Mouse (Mus musculus) midbrain, postnatal 0 days (tissue): ENCODE results near the gene Sptb. TPM values are rescaled to one million over a fixed set of nuclear protein-coding genes. Genes with fewer than 3 reads are reported as not detected.

ENCODE experiments used
- ATAC-seq: fragments of 200-750 bp; cut with Nextera tagmentation; 2 replicates; pipeline ENCODE4 v1.8.0; 2017; ENCODE audit warnings: moderate number of reproducible peaks, mild to moderate bottlenecking, moderate TSS enrichment, moderate library complexity; ENCODE audit not compliant: low FRiP score
- DNase-seq: peaks from one replicate; pipeline ENCODE4 v3.0.0-alpha.2; 2015; ENCODE audit warnings: low spot score
- H3K27ac ChIP-seq: fragments of 300-500 bp; sonication (generic); 2 replicates; pipeline ENCODE4 v1.5.1; 2014; ENCODE audit warnings: low read depth, mild to moderate bottlenecking, low read length, mixed read lengths
- H3K27me3 ChIP-seq: fragments of 300-500 bp; sonication (generic); 2 replicates; pipeline ENCODE4 v1.6.1; 2014; ENCODE audit warnings: low read length, control low read depth, mixed read lengths; ENCODE audit not compliant: insufficient read depth
- H3K36me3 ChIP-seq: fragments of 300-500 bp; sonication (generic); 2 replicates; pipeline ENCODE4 v1.6.1; 2014; ENCODE audit warnings: low read length, control low read depth, mixed read lengths; ENCODE audit not compliant: insufficient read depth
- H3K4me1 ChIP-seq: fragments of 300-500 bp; sonication (generic); 2 replicates; pipeline ENCODE4 v1.6.1; 2014; ENCODE audit warnings: mild to moderate bottlenecking, control low read depth, antibody characterized with exemption, low read length, mixed read lengths; ENCODE audit not compliant: insufficient read depth
- H3K4me2 ChIP-seq: fragments of 300-500 bp; sonication (generic); 2 replicates; pipeline ENCODE4 v1.6.1; 2014; ENCODE audit warnings: low read depth, mild to moderate bottlenecking, low read length, mixed read lengths; ENCODE audit not compliant: poor library complexity, severe bottlenecking
- H3K4me3 ChIP-seq: fragments of 300-500 bp; sonication (generic); 2 replicates; pipeline ENCODE4 v1.5.1; 2014; ENCODE audit warnings: low read depth, mild to moderate bottlenecking, low read length, moderate library complexity
- H3K9ac ChIP-seq: fragments of 300-500 bp; sonication (generic); replicated peaks from 2 replicates; pipeline ENCODE4 v1.6.1; 2014; ENCODE audit warnings: mild to moderate bottlenecking, low read length, moderate library complexity, mixed read lengths; ENCODE audit not compliant: poor library complexity, severe bottlenecking
- H3K9me3 ChIP-seq: fragments of 300-500 bp; sonication (generic); 2 replicates; pipeline ENCODE4 v1.6.1; 2016; ENCODE audit warnings: low read length, control low read depth
- CTCF ChIP-seq: IDR thresholded peaks from 2 replicates; pipeline ENCODE4 v1.5.1; 2016; ENCODE audit warnings: antibody characterized with exemption, mild to moderate bottlenecking
- WGBS: fragments of 180-500 bp; shearing (Covaris S2); extraction: QIAGEN DNeasy Blood & Tissue Kit; methylation state at CpG from one replicate; pipeline ENCODE4 v1.1.7; 2014; 5-methylcytosine and 5-hydroxymethylcytosine counted together
- polyA plus RNA-seq: library from polyadenylated mRNA; unstranded; fragments of >200 nt; fragmentation: Nextera tagmentation; extraction: Ambion mirVana; gene quantifications from 2 replicates; pipeline ENCODE4 v1.2.1, GENCODE M21; 2015
- total RNA-seq: library from RNA; depleted of rRNA; stranded (reverse); fragments of >200 nt; gene quantifications from 2 replicates; pipeline ENCODE4 v1.2.3, GENCODE M21; 2014

Sptb gene
- total and polyA plus RNA-seq, 2 experiments from 2014 or later = 4.8 to 32.8 TPM

DNA sequence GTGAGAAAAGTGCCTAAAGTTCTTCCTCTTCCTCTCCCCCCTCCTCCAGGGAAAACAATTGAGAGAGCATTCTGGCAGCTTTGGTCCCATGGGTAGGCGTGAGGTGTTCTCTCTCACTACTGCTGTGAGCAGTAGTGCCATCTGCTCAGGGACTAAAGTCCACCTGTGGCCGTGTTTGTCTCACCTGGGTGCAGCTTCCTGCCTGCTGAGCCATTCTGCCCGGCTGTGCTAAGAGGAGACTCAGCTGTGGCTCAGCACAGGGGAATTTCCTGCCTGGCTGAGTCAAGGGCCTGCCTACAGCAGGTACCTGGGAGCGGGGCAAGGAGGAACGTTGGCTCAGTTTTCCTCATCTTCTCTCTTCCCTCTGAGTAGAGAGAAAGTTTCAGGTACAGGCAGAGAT is 152.1 kb downstream of the Sptb start:
- H3K27me3 ChIP-seq = no peaks in the 10 kb centered on the region
- ATAC-seq (no peak), DNase-seq (no peak)
- H3K4me1 ChIP-seq = 0 out of 2 replicates have a peak, but pooled peaks cover 4% of the 10 kb centered on the region
- no peak for TF ChIP-seq CTCF
- no peaks in the 10 kb centered on the region for H3K9me3 ChIP-seq
- H3K4me3 ChIP-seq = no peak overlapping the region
- no peaks in the 10 kb centered on the region for H3K36me3 ChIP-seq
- H3K27ac ChIP-seq = no peak overlapping the region
- no peak overlapping the region for H3K9ac ChIP-seq
- H3K4me2 ChIP-seq = no peak overlapping the region
- WGBS = 74% methylated on average over 5 of the region's 5 CpGs

DNA sequence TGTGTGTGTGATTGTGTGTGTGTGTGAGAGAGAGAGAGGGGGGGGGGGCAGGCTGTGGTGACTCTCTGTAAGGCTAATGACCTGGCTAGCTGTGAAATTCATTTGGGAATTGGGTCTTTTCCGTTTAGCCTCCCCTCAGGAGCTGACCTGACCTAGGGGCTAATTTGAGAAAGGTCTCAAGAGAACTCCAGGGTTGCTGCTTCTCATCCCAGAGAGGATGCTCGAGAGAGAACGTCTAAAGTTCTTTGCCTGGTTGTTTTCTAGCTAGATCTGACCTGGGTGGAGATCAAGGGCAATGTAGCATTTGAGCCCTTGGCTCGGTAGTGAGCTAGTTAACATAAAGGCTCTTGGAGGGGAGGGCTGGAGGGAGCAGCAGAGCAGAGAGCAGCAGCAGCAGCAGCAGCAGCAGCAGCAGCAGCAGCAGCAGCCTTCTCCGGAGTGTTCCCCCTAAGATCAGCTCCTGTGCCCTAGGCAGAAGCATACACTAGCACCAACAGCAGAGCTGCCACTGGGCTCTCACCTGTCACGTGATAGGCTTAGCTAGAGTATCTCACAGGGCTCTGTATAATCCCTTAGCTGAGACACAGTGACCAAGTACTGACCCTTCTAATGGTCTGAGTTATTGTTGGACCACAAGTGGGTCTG is 153.5 kb downstream of the Sptb start:
- no peak for DNase-seq
- ATAC-seq = no peak

DNA sequence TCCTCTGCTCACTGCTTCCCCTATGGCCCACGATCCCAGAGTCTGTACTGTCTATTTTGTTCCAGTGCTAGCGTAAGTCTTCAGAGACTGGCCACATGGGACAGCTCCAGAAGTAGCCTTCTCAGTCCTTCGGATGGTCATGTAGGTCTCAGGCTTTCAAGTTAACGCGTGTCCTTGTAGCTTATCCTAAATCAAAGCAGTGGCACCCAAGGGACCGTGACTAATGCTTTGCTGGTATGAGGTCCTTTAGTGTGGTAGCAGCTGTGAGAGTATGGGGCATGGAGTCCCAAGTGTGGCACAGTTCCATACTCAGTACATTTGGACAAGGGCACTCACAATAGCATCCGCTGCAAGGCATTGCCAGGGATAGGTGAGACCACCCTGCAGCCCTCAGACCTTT is 154.2 kb downstream of the Sptb start:
- 66% methylated on average over 7 of the region's 7 CpGs for WGBS
- 0 out of 2 replicates have a peak, but pooled peaks cover 4% of the 10 kb centered on the region for H3K4me1 ChIP-seq
- H3K9ac ChIP-seq = no peak overlapping the region
- no peak overlapping the region for H3K27ac ChIP-seq
- H3K36me3 ChIP-seq = no peaks in the 10 kb centered on the region
- H3K27me3 ChIP-seq = no peaks in the 10 kb centered on the region
- no peak overlapping the region for H3K4me3 ChIP-seq
- ATAC-seq (no peak), DNase-seq (no peak)
- H3K4me2 ChIP-seq = no peak overlapping the region
- no peaks in the 10 kb centered on the region for H3K9me3 ChIP-seq
- TF ChIP-seq CTCF = no peak

More for the DNA sequence above, 153.5 kb downstream of the Sptb start:
- Histone ChIP-seq H3K4me1 (0 out of 2 replicates have a peak, but pooled peaks cover 4% of the 10 kb centered on the region), H3K4me2 (no peak overlapping the region), H3K36me3 (no peaks in the 10 kb centered on the region), H3K4me3 (no peak overlapping the region), H3K27me3 (no peaks in the 10 kb centered on the region), H3K9ac (no peak overlapping the region), H3K27ac (no peak overlapping the region), H3K9me3 (no peaks in the 10 kb centered on the region)
- WGBS = 20% methylated on average over 6 of the region's 6 CpGs
- TF ChIP-seq CTCF = no peak

DNA sequence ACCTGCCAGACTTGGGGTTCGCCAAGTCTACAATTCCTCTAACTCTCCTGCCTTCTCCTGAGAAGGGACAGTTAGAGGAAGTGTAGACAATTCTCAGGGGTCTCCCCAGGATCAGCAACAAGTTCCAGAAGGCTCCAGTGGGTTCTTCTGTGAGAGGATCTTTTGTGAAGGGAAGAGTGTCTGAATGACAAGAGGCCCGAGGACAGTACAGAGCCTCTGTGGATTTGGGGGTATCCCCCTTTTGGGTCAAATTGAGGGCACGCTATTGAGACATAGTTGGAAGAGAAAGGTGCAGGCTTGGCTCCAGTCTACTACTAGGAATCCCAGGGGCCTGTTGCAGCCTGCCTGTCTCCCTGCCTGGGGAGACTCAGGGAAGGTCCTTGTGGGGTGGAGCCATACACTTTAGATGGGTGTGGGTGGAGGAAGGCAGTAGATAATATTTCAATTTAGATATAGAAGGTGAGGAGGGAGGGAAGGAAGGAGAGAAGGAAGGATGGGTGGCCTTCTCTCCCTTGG is 155.4 kb downstream of the Sptb start:
- Histone ChIP-seq H3K4me1 (0 out of 2 replicates have a peak, but pooled peaks cover 4% of the 10 kb centered on the region), H3K9me3 (no peaks in the 10 kb centered on the region), H3K36me3 (no peaks in the 10 kb centered on the region), H3K27me3 (no peaks in the 10 kb centered on the region), H3K4me3 (no peak overlapping the region), H3K9ac (no peak overlapping the region), H3K4me2 (no peak overlapping the region), H3K27ac (no peak overlapping the region)
- 95% methylated on average over 3 of the region's 3 CpGs for WGBS
- ATAC-seq (no peak), DNase-seq (no peak)
- TF ChIP-seq CTCF = no peak

DNA sequence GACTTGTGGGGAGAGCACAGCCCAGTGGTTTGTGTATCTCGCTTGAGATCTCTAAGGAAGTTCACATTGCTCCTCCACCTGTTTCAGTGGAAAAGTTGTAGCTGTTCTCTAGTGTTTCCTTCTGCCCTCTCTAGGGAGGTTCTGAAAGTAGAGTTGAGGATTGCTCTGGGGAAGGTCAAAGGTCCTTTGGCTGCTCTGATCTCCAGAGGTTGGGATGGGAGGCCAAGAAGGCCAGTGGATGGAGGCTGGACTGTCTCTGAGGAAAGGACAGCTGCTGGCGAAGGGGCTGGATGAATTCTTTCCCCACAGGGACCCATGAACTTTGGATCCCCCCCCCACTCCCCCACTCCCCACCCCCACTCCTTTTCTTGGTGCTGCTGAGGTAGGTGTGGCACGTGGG is 156.0 kb downstream of the Sptb start:
- Histone ChIP-seq H3K4me1 (0 out of 2 replicates have a peak, but pooled peaks cover 4% of the 10 kb centered on the region), H3K4me3 (no peak overlapping the region), H3K9me3 (no peaks in the 10 kb centered on the region), H3K4me2 (no peak overlapping the region), H3K36me3 (no peaks in the 10 kb centered on the region), H3K27me3 (no peaks in the 10 kb centered on the region), H3K27ac (no peak overlapping the region), H3K9ac (no peak overlapping the region)
- DNase-seq (no peak), ATAC-seq (no peak)
- TF ChIP-seq CTCF = no peak
- 91% methylated on average over 3 of the region's 3 CpGs for WGBS

DNA sequence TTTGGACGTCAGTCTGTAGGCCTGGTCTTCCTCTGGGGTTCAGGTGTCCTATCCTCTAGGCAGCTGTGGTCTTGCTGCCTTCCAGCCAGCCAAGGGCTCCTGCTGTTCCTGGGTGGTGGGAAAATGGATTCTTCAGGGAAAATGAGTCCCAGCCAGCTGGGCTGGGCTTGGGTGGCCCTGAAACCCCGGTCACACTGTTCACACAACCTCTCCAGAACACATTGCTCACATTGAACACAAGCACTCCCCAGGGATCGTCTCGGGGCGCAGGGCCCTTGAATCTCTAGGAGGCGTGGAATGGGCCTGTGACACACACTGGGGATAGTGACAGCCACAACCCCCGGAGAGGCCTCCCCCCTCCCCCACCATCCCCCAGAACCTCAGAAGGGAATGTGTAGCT is 156.4 kb downstream of the Sptb start:
- Histone ChIP-seq H3K4me1 (0 out of 2 replicates have a peak, but pooled peaks cover 4% of the 10 kb centered on the region), H3K36me3 (no peaks in the 10 kb centered on the region), H3K9ac (no peak overlapping the region), H3K27ac (no peak overlapping the region), H3K4me2 (no peak overlapping the region), H3K4me3 (no peak overlapping the region), H3K27me3 (no peaks in the 10 kb centered on the region; the same call in 1 of the 2 replicates), H3K9me3 (no peaks in the 10 kb centered on the region)
- DNase-seq (no peak), ATAC-seq (no peak)
- TF ChIP-seq CTCF = no peak
- WGBS = 79% methylated on average over 7 of the region's 7 CpGs
